Mouse (Mus musculus) megakaryocyte, embryonic 14.5 days (primary cell): ENCODE data around the gene Actb.

ENCODE experiments used
- FLI1 ChIP-seq: IDR thresholded peaks from 2 replicates; pipeline ENCODE4 v1.6.1; 2012; ENCODE audit warnings: low read length, inconsistent platforms, mixed read lengths
- GATA1 ChIP-seq: IDR thresholded peaks from 3 replicates; pipeline ENCODE4 v1.6.1; 2012; ENCODE audit warnings: mixed read lengths, low read length, inconsistent platforms, borderline replicate concordance

GRCm38 (mm10) chr5:142921074-142921459 is 14.5 kb upstream of the Actb start:
- TF ChIP-seq GATA1 (no peak), FLI1 (no peak)
